Mouse (Mus musculus) kidney, embryonic 15.5 days (tissue): ENCODE data around the gene Cntn5. TPM values are rescaled to one million over a fixed set of nuclear protein-coding genes. Genes with fewer than 3 reads are reported as not detected.

Source experiments
- ATAC-seq: fragments of 200-750 bp; cut with Nextera tagmentation; replicated peaks from 2 replicates; pipeline ENCODE4 v1.8.0; 2017; ENCODE audit warnings: moderate TSS enrichment; ENCODE audit not compliant: low FRiP score
- H3K27ac ChIP-seq: fragments of 300-500 bp; sonication (generic); 2 replicates; pipeline ENCODE4 v1.5.1; 2015; ENCODE audit warnings: mild to moderate bottlenecking, inconsistent platforms
- H3K27me3 ChIP-seq: fragments of 300-500 bp; sonication (generic); 2 replicates; pipeline ENCODE4 v1.6.1; 2015; ENCODE audit warnings: inconsistent platforms
- H3K36me3 ChIP-seq: fragments of 300-500 bp; sonication (generic); 2 replicates; pipeline ENCODE4 v1.6.1; 2015; ENCODE audit warnings: inconsistent platforms
- H3K4me1 ChIP-seq: fragments of 300-500 bp; sonication (generic); 2 replicates; pipeline ENCODE4 v1.6.1; 2015; ENCODE audit warnings: inconsistent platforms
- H3K4me2 ChIP-seq: fragments of 300-500 bp; sonication (generic); 2 replicates; pipeline ENCODE4 v1.6.1; 2015; ENCODE audit warnings: moderate library complexity, mild to moderate bottlenecking, inconsistent platforms
- H3K4me3 ChIP-seq: fragments of 300-500 bp; sonication (generic); replicated peaks from 2 replicates; pipeline ENCODE4 v1.5.1; 2015; ENCODE audit warnings: mild to moderate bottlenecking, inconsistent platforms
- H3K9ac ChIP-seq: fragments of 300-500 bp; sonication (generic); 2 replicates; pipeline ENCODE4 v1.6.1; 2015; ENCODE audit warnings: mild to moderate bottlenecking, inconsistent platforms
- H3K9me3 ChIP-seq: fragments of 300-500 bp; sonication (generic); replicated peaks from 2 replicates; pipeline ENCODE4 v1.6.1; 2016; ENCODE audit warnings: inconsistent platforms
- WGBS: fragments of 180-500 bp; shearing (Covaris S2); methylation state at CpG from one replicate; pipeline ENCODE4 v1.1.7; 2015; ENCODE audit warnings: mixed read lengths; 5-methylcytosine and 5-hydroxymethylcytosine counted together
- polyA plus RNA-seq: library from polyadenylated mRNA; unstranded; fragments of >200 nt; fragmentation: Nextera tagmentation; extraction: Ambion mirVana; gene quantifications from 2 replicates; pipeline ENCODE4 v1.2.1, GENCODE M21; 2015

Cntn5 gene
- polyA plus RNA-seq, 1 experiment from 2014 or later: 0.09 TPM

GRCm38 (mm10) chr9:9819963-9820362 is 1084.6 kb downstream of the Cntn5 start:
- no peaks in the 10 kb centered on the region for H3K36me3 ChIP-seq
- H3K4me2 ChIP-seq: no peak overlapping the region
- no peak overlapping the region for H3K4me3 ChIP-seq
- no peaks in the 10 kb centered on the region for H3K27me3 ChIP-seq
- no peaks in the 10 kb centered on the region for H3K9me3 ChIP-seq
- WGBS: 89% methylated on average over 1 of the region's 1 CpGs
- no peaks in the 10 kb centered on the region for H3K4me1 ChIP-seq
- ATAC-seq: no peak
- no peak overlapping the region for H3K9ac ChIP-seq
- H3K27ac ChIP-seq: no peak overlapping the region

GRCm38 (mm10) chr9:9817477-9817876 is 1087.1 kb downstream of the Cntn5 start:
- Histone ChIP-seq H3K4me3 (no peak overlapping the region), H3K27ac (no peak overlapping the region), H3K9me3 (no peaks in the 10 kb centered on the region), H3K36me3 (no peaks in the 10 kb centered on the region), H3K4me2 (no peak overlapping the region), H3K9ac (no peak overlapping the region), H3K27me3 (no peaks in the 10 kb centered on the region), H3K4me1 (no peaks in the 10 kb centered on the region)
- no peak for ATAC-seq
- 63% methylated on average over 2 of the region's 2 CpGs for WGBS

GRCm38 (mm10) chr9:9799546-9799945 is 1105.0 kb downstream of the Cntn5 start:
- WGBS: 76% methylated on average over 2 of the region's 2 CpGs
- no peak overlapping the region for H3K4me3 ChIP-seq
- no peaks in the 10 kb centered on the region for H3K27me3 ChIP-seq
- no peak overlapping the region for H3K27ac ChIP-seq
- no peaks in the 10 kb centered on the region for H3K9me3 ChIP-seq
- H3K36me3 ChIP-seq: no peaks in the 10 kb centered on the region
- H3K4me2 ChIP-seq: no peak overlapping the region
- ATAC-seq: no peak
- H3K9ac ChIP-seq: no peak overlapping the region
- H3K4me1 ChIP-seq: no peaks in the 10 kb centered on the region

- Histone ChIP-seq H3K27me3 (no peaks in the 10 kb centered on the region), H3K9ac (no peak overlapping the region), H3K4me1 (no peaks in the 10 kb centered on the region), H3K4me2 (no peak overlapping the region), H3K27ac (no peak overlapping the region), H3K9me3 (no peaks in the 10 kb centered on the region), H3K36me3 (no peaks in the 10 kb centered on the region), H3K4me3 (no peak overlapping the region)
- no peak for ATAC-seq
- 56% methylated on average over 3 of the region's 3 CpGs for whole genome bisulfite sequencing
Observed at GRCm38 (mm10) chr9:9783680-9784079, 1120.9 kb downstream of the Cntn5 start.

GRCm38 (mm10) chr9:9781157-9781884 is 1123.3 kb downstream of the Cntn5 start:
- Histone ChIP-seq H3K27ac (no peak overlapping the region), H3K4me3 (no peak overlapping the region), H3K4me1 (no peaks in the 10 kb centered on the region), H3K36me3 (no peaks in the 10 kb centered on the region), H3K9me3 (no peaks in the 10 kb centered on the region), H3K4me2 (no peak overlapping the region), H3K27me3 (no peaks in the 10 kb centered on the region), H3K9ac (no peak overlapping the region)
- ATAC-seq: no peak
- 60% methylated on average over 9 of the region's 9 CpGs for WGBS

- ATAC-seq: no peak
- WGBS: 52% methylated on average over 3 of the region's 3 CpGs
- no peaks in the 10 kb centered on the region for H3K27me3 ChIP-seq
Observed at GRCm38 (mm10) chr9:9779646-9780045, 1124.9 kb downstream of the Cntn5 start.

GRCm38 (mm10) chr9:9770777-9771176 is 1133.8 kb downstream of the Cntn5 start:
- H3K36me3 ChIP-seq: no peaks in the 10 kb centered on the region
- WGBS: 77% methylated on average over 2 of the region's 2 CpGs
- no peak overlapping the region for H3K27ac ChIP-seq
- no peaks in the 10 kb centered on the region for H3K27me3 ChIP-seq
- no peaks in the 10 kb centered on the region for H3K4me1 ChIP-seq
- H3K4me3 ChIP-seq: no peak overlapping the region
- no peak overlapping the region for H3K9ac ChIP-seq
- no peak for ATAC-seq
- no peaks in the 10 kb centered on the region for H3K9me3 ChIP-seq
- no peak overlapping the region for H3K4me2 ChIP-seq

More at GRCm38 (mm10) chr9:9779646-9780045, 1124.9 kb downstream of the Cntn5 start:
- Histone ChIP-seq H3K27ac (no peak overlapping the region), H3K4me2 (no peak overlapping the region), H3K36me3 (no peaks in the 10 kb centered on the region), H3K4me3 (no peak overlapping the region), H3K9ac (no peak overlapping the region), H3K9me3 (no peaks in the 10 kb centered on the region), H3K4me1 (no peaks in the 10 kb centered on the region)

GRCm38 (mm10) chr9:9769659-9770058 is 1134.9 kb downstream of the Cntn5 start:
- Histone ChIP-seq H3K4me1 (no peaks in the 10 kb centered on the region), H3K4me3 (no peak overlapping the region), H3K4me2 (no peak overlapping the region), H3K27ac (no peak overlapping the region), H3K9ac (no peak overlapping the region), H3K9me3 (no peaks in the 10 kb centered on the region), H3K36me3 (no peaks in the 10 kb centered on the region), H3K27me3 (no peaks in the 10 kb centered on the region)
- no peak for ATAC-seq

- Histone ChIP-seq H3K36me3 (no peaks in the 10 kb centered on the region), H3K27me3 (no peaks in the 10 kb centered on the region), H3K4me1 (no peaks in the 10 kb centered on the region), H3K9me3 (no peaks in the 10 kb centered on the region), H3K4me2 (no peak overlapping the region), H3K9ac (no peak overlapping the region), H3K4me3 (no peak overlapping the region), H3K27ac (no peak overlapping the region)
- 43% methylated on average over 1 of the region's 1 CpGs for WGBS
- ATAC-seq: peak; percentile 73
Observed at GRCm38 (mm10) chr9:9718145-9718544, 1186.4 kb downstream of the Cntn5 start.

GRCm38 (mm10) chr9:9708671-9709070 is 1195.9 kb downstream of the Cntn5 start:
- Histone ChIP-seq H3K9me3 (no peaks in the 10 kb centered on the region), H3K4me2 (no peak overlapping the region), H3K36me3 (no peaks in the 10 kb centered on the region), H3K4me3 (no peak overlapping the region), H3K27ac (no peak overlapping the region), H3K27me3 (no peaks in the 10 kb centered on the region), H3K9ac (no peak overlapping the region), H3K4me1 (no peaks in the 10 kb centered on the region)
- ATAC-seq: no peak
- 84% methylated on average over 5 of the region's 5 CpGs for WGBS

GRCm38 (mm10) chr9:9707766-9708165 is 1196.8 kb downstream of the Cntn5 start:
- Histone ChIP-seq H3K27ac (no peak overlapping the region), H3K27me3 (no peaks in the 10 kb centered on the region), H3K4me1 (no peaks in the 10 kb centered on the region), H3K9me3 (no peaks in the 10 kb centered on the region), H3K4me2 (no peak overlapping the region), H3K9ac (no peak overlapping the region), H3K36me3 (no peaks in the 10 kb centered on the region), H3K4me3 (no peak overlapping the region)
- ATAC-seq: no peak

GRCm38 (mm10) chr9:9705180-9705579 is 1199.4 kb downstream of the Cntn5 start:
- Histone ChIP-seq H3K9ac (no peak overlapping the region), H3K36me3 (no peaks in the 10 kb centered on the region), H3K4me1 (no peaks in the 10 kb centered on the region), H3K27me3 (no peaks in the 10 kb centered on the region), H3K27ac (no peak overlapping the region), H3K4me3 (no peak overlapping the region), H3K9me3 (no peaks in the 10 kb centered on the region), H3K4me2 (no peak overlapping the region)
- 77% methylated on average over 1 of the region's 1 CpGs for WGBS
- ATAC-seq: no peak

- Histone ChIP-seq H3K9ac (no peak overlapping the region), H3K27me3 (no peaks in the 10 kb centered on the region), H3K4me3 (no peak overlapping the region), H3K9me3 (no peaks in the 10 kb centered on the region), H3K4me1 (no peaks in the 10 kb centered on the region), H3K27ac (no peak overlapping the region), H3K4me2 (no peak overlapping the region), H3K36me3 (no peaks in the 10 kb centered on the region)
- ATAC-seq: no peak
- WGBS: 59% methylated on average over 3 of the region's 3 CpGs
Observed at GRCm38 (mm10) chr9:9696636-9697035, 1207.9 kb downstream of the Cntn5 start.
